Mouse (Mus musculus) heart, embryonic 12.5 days (tissue): ENCODE measurements around the gene Zdhhc24. TPM values are rescaled to one million over a fixed set of nuclear protein-coding genes. Genes with fewer than 3 reads are reported as not detected.

Source experiments
- ATAC-seq: fragments of 200-750 bp; cut with Nextera tagmentation; 2 replicates; pipeline ENCODE4 v1.8.0; 2017; ENCODE audit warnings: moderate TSS enrichment, moderate library complexity; ENCODE audit not compliant: insufficient number of reproducible peaks, low FRiP score
- H3K27ac ChIP-seq: fragments of 300-500 bp; sonication (generic); 2 replicates; pipeline ENCODE4 v1.5.1; 2016; ENCODE audit warnings: mild to moderate bottlenecking, moderate library complexity; ENCODE audit not compliant: poor library complexity, severe bottlenecking
- H3K27me3 ChIP-seq: fragments of 300-500 bp; sonication (generic); replicated peaks from 2 replicates; pipeline ENCODE4 v1.6.1; 2016; ENCODE audit warnings: mild to moderate bottlenecking, moderate library complexity
- H3K36me3 ChIP-seq: fragments of 300-500 bp; sonication (generic); 2 replicates; pipeline ENCODE4 v1.6.1; 2016; ENCODE audit warnings: mild to moderate bottlenecking, moderate library complexity
- H3K4me1 ChIP-seq: fragments of 300-500 bp; sonication (generic); replicated peaks from 2 replicates; pipeline ENCODE4 v1.6.1; 2016; ENCODE audit warnings: mild to moderate bottlenecking
- H3K4me2 ChIP-seq: fragments of 300-500 bp; sonication (generic); 2 replicates; pipeline ENCODE4 v1.6.1; 2016; ENCODE audit warnings: mild to moderate bottlenecking, moderate library complexity
- H3K4me3 ChIP-seq: fragments of 300-500 bp; sonication (generic); 2 replicates; pipeline ENCODE4 v1.5.1; 2016; ENCODE audit warnings: mild to moderate bottlenecking
- H3K9ac ChIP-seq: fragments of 300-500 bp; sonication (generic); 2 replicates; pipeline ENCODE4 v1.6.1; 2016; ENCODE audit warnings: mild to moderate bottlenecking, moderate library complexity
- H3K9me3 ChIP-seq: fragments of 300-500 bp; sonication (generic); replicated peaks from 2 replicates; pipeline ENCODE4 v1.6.1; 2016; ENCODE audit warnings: mild to moderate bottlenecking, moderate library complexity
- WGBS: fragments of 180-500 bp; shearing (Covaris S2); methylation state at CpG from one replicate; pipeline ENCODE4 v1.1.7; 2016; 5-methylcytosine and 5-hydroxymethylcytosine counted together
- polyA plus RNA-seq: library from polyadenylated mRNA; unstranded; fragments of >200 nt; fragmentation: Nextera tagmentation; extraction: Ambion mirVana; gene quantifications from 2 replicates; pipeline ENCODE4 v1.2.1, GENCODE M21; 2016

Gene Zdhhc24
- polyA plus RNA-seq, 1 experiment from 2014 or later = 9.6 TPM

DNA sequence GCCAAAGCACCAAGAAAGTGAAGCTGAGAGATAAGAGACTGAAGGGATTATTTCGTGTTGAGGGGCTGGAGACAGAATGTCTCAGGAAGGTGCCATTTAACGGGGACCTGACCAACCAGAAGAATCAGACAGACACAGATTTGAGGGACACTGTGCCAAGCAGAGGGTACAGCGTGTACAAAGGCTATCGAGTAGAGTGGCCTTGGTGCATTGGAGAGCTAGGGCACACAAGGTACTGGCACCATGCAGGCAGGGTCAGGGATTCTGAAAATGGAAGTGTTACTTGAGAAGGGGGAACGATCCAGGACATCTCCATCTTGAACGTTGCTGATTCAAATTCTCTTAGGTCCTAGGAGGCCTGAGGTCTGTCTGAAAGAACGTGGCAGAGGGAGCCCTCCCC, 30.9 kb downstream of the Zdhhc24 start:
- WGBS = 87% methylated on average over 7 of the region's 7 CpGs

DNA sequence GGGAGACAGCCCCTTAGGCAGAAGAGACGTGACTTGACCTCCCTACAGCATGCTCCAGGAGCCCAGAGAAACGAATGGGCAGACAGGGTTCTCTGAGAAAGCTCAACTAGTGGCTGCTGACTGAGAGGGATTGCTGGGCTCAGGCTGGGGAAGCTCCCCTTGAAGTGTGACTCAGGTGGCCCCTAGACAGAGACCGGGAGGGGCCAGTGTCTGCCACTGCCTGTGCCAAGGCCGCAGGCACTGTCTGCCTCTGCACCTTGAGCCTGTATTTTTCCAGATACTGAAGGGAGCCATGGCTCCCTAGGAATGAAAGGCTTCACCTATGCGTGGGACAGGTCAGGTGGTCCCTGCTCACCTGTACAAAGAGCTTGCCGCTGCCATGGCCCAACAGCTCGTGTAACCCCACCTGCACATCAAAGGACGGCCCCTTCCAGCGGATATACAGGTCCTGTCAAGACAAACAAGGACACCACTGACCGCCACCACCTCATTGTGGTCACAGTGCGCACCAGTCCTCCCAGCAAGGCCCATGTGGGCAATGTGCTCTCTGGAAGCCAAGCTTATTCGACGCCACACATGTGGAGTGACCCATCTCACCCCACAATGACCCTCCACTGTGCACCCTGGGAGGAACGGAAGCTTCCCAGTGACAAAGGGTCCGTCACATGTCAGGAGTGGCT, 37.6 kb downstream of the Zdhhc24 start:
- H3K9me3 ChIP-seq = no peaks in the 10 kb centered on the region
- H3K9ac ChIP-seq = no peak overlapping the region
- H3K36me3 ChIP-seq = peaks cover 94% of the 10 kb centered on the region
- H3K4me3 ChIP-seq = no peak overlapping the region
- no peaks in the 10 kb centered on the region for H3K4me1 ChIP-seq
- no peaks in the 10 kb centered on the region for H3K27me3 ChIP-seq
- no peak overlapping the region for H3K4me2 ChIP-seq
- no peak overlapping the region for H3K27ac ChIP-seq
- ATAC-seq = no peak; the same call in 1 of the 2 replicates
- WGBS = 93% methylated on average over 15 of the region's 15 CpGs

More for the DNA sequence above, 30.9 kb downstream of the Zdhhc24 start:
- H3K4me1 ChIP-seq = 0 out of 2 replicates have a peak, but pooled peaks cover 3% of the 10 kb centered on the region
- H3K4me2 ChIP-seq = no peak overlapping the region
- H3K4me3 ChIP-seq = no peak overlapping the region
- H3K9me3 ChIP-seq = peaks cover 5% of the 10 kb centered on the region; the same call in 1 of the 2 replicates
- no peak overlapping the region for H3K27ac ChIP-seq
- ATAC-seq = no peak
- no peak overlapping the region for H3K9ac ChIP-seq
- H3K36me3 ChIP-seq = peaks cover 70% of the 10 kb centered on the region
- H3K27me3 ChIP-seq = no peaks in the 10 kb centered on the region

DNA sequence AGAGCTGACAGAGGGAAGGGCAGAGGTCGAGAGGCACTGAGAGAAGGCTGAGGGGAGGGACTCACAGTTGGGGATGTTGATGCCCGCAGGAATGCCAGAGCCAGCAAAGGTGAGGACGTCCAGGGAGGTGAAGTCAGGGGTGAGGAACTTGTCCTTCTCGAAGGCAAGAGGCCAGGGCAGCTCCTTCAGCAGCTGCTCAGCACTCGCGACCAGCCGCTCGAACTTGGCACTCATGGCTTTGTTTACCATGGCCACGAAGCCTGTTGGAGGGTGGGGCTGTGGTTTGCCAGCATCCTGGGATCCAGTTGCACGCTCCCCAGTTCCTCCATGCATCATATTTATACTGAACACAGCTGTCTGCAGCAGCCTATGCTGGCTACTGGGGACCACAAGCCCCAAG, 38.4 kb downstream of the Zdhhc24 start:
- no peak for ATAC-seq
- Histone ChIP-seq H3K4me3 (no peak overlapping the region), H3K9ac (no peak overlapping the region), H3K27ac (no peak overlapping the region), H3K4me1 (no peaks in the 10 kb centered on the region), H3K36me3 (peaks cover 94% of the 10 kb centered on the region), H3K27me3 (no peaks in the 10 kb centered on the region), H3K4me2 (no peak overlapping the region), H3K9me3 (no peaks in the 10 kb centered on the region)
- 86% methylated on average over 10 of the region's 10 CpGs for WGBS

DNA sequence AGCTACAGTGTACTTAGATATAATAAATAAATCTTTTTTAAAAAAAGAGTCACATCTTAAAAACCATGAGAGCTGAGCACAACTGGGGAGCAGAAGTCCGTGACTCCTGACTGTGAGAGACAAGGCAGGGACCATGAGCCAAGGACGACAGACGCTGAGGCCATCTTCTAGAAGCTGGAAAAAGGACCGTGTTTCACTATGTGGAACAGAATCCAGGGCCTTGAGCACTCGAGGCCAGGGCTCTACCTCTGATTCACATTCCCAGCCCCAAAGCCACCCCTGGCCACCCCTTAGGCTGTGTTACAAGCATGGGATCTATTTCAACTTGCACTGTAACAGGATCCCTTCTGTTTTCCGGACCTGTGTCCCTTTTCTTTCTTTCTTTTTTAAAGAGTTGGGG, 41.2 kb downstream of the Zdhhc24 start:
- 91% methylated on average over 6 of the region's 6 CpGs for WGBS
- no peak overlapping the region for H3K27ac ChIP-seq
- no peaks in the 10 kb centered on the region for H3K9me3 ChIP-seq
- ATAC-seq = no peak
- no peak overlapping the region for H3K4me2 ChIP-seq
- no peaks in the 10 kb centered on the region for H3K4me1 ChIP-seq
- H3K9ac ChIP-seq = no peak overlapping the region
- no peaks in the 10 kb centered on the region for H3K27me3 ChIP-seq
- no peak overlapping the region for H3K4me3 ChIP-seq
- H3K36me3 ChIP-seq = peaks cover 87% of the 10 kb centered on the region

DNA sequence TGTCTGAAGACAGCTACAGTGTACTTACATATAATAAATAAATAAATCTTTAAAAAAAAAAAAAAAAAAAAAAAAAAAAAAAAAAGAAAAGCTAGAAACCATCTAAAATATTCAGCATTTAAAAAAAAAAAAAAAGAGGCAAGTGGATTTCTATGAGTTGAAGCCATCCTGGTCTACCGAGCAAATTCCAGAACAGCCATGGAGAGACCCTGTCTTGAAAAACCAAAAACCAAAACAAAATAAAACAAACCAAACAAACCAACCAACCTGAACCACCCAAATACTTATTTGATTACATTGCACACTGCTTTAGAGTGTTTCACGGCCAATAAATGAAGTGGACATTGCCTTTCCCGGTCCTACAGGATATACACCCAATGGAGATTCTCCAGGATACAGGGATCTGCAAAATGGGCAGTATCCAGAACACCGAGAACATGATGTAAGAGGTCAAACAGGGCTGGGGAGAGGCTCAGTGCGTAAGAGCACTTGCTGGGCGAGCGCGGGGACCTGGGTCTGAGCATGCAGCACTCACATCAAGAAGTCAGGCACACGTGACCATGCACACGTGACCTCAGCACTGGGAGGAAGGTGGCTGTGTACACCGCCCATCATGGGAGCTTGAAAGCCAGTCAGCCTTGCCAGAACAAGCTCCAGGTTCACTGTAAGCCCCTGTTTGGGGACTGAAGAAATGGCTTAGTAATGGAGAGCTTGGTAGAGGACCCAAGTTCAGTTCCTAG, 46.8 kb downstream of the Zdhhc24 start:
- Histone ChIP-seq H3K36me3 (peaks cover 50% of the 10 kb centered on the region), H3K4me2 (no peak overlapping the region), H3K27me3 (no peaks in the 10 kb centered on the region), H3K4me1 (peaks cover 17% of the 10 kb centered on the region), H3K4me3 (no peak overlapping the region), H3K9ac (no peak overlapping the region), H3K9me3 (no peaks in the 10 kb centered on the region), H3K27ac (no peak overlapping the region)
- WGBS = 95% methylated on average over 11 of the region's 11 CpGs
- ATAC-seq = no peak

DNA sequence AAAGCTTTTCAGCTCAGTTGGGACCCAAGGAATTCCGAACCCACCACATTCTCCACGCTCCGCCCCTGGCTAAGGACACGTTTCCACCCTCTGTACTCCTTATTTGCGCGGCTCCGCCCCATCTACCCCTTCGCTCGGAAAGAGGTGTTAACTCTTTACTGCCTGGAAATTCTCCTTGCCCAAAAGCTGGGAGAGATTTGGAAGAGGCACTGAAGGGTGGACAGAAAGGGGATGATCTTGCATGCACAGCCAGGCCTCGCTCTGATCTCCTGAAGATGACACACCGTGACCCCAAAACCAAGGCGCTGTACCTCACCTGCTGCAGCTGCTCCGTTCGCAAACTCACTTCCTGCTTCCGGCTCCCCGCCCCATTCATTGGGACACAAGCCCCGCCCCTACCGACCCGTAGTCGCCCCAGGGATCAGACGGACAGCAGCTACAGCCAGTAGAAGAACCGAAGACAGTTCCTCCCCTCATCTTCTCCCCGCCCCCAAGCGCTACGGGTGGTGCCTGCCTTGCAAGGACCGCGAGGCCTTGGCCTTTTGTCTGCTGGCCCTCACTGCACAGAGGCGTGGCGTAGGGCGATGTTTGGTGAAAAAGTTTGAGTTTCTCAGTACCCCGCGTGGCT, 49.5 kb downstream of the Zdhhc24 start, which contains the start of gene Dpp3:
Gene Dpp3 (minus strand): TSS at position 384 of the 628 bp plus-strand sequence.
- WGBS = 1% methylated on average over 32 of the region's 32 CpGs
- H3K9me3 ChIP-seq = no peaks in the 10 kb centered on the region
- H3K27me3 ChIP-seq = peaks cover 9% of the 10 kb centered on the region; the same call in 1 of the 2 replicates
- peak; percentile 98 for ATAC-seq
- H3K4me1 ChIP-seq = peaks cover 17% of the 10 kb centered on the region
- peak within 1 kb of the TSS; percentile 71 for H3K4me2 ChIP-seq
- H3K9ac ChIP-seq = peak within 1 kb of the TSS; percentile 75
- H3K36me3 ChIP-seq = peaks cover 23% of the 10 kb centered on the region
- peak within 1 kb of the TSS; percentile 70 for H3K4me3 ChIP-seq
- peak within 1 kb of the TSS; percentile 12; the same call in 1 of the 2 replicates for H3K27ac ChIP-seq

DNA sequence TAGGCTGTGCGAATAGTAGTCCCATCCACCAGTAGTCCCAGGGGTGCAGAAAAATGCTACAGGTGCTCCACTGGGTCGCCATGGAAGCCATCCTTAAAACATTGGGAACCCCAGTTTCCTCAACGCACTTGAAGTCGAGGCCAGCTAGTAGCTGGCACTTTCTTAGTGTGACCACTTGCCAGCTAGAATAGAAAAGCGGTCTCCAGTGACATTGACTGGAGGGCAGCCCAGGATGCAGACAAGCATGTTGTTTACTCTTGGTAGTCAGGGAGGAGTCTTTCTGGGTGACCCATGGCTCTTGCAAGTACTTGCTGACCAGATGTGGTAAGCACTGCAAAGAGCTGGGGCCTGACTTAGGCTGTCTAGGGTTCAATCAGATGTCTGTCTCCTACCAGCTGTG, 50.3 kb downstream of the Zdhhc24 start:
- H3K36me3 ChIP-seq = peaks cover 16% of the 10 kb centered on the region

More for the DNA sequence above, 50.3 kb downstream of the Zdhhc24 start:
- Histone ChIP-seq H3K27me3 (peaks cover 9% of the 10 kb centered on the region; the same call in 1 of the 2 replicates), H3K4me1 (peaks cover 17% of the 10 kb centered on the region), H3K9ac (peak overlapping the region; percentile 75), H3K4me3 (peak overlapping the region; percentile 70), H3K27ac (no peak overlapping the region; the same call in 1 of the 2 replicates), H3K9me3 (no peaks in the 10 kb centered on the region), H3K4me2 (peak overlapping the region; percentile 71)
- 63% methylated on average over 5 of the region's 5 CpGs for WGBS
- ATAC-seq = no peak

Other genes starting within 250 kb of the Zdhhc24 start
- gene Gm960, start 180.0 kb upstream of the Zdhhc24 start, polyA plus RNA-seq = 1.2 and 2.0 TPM in 2 replicates
- gene Sptbn2, start 167.5 kb upstream of the Zdhhc24 start, polyA plus RNA-seq = 0.26 TPM in 2 replicates
- gene Rbm4b, start 122.2 kb upstream of the Zdhhc24 start, polyA plus RNA-seq = 36.2 and 41.2 TPM in 2 replicates
- gene Rbm4, start 84.8 kb upstream of the Zdhhc24 start, polyA plus RNA-seq = 39.8 and 46.8 TPM in 2 replicates
- 27.0 and 29.6 TPM in 2 replicates for gene Gm21992, start 67.1 kb upstream of the Zdhhc24 start, polyA plus RNA-seq
- 59.8 and 64.5 TPM in 2 replicates for gene Rbm14, start 67.0 kb upstream of the Zdhhc24 start, polyA plus RNA-seq
- 33.9 and 34.5 TPM in 2 replicates for gene Ccs, start 39.3 kb upstream of the Zdhhc24 start, polyA plus RNA-seq
- 0.05 TPM in 1 of 2 replicates, not detected in the other for gene Ccdc87, start 39.3 kb upstream of the Zdhhc24 start, polyA plus RNA-seq
- 36.2 and 41.1 TPM in 2 replicates for gene Ctsf, start 23.5 kb upstream of the Zdhhc24 start, polyA plus RNA-seq
- gene Actn3, start 759 bp upstream of the Zdhhc24 start, polyA plus RNA-seq = 4.1 and 4.2 TPM in 2 replicates
- gene Bbs1, start 28.0 kb downstream of the Zdhhc24 start, polyA plus RNA-seq = 2.8 and 3.4 TPM in 2 replicates
- 108 and 110 TPM in 2 replicates for gene Dpp3, start 49.6 kb downstream of the Zdhhc24 start, polyA plus RNA-seq
- gene Peli3, start 64.5 kb downstream of the Zdhhc24 start, polyA plus RNA-seq = 0.46 and 0.92 TPM in 2 replicates
- 104 and 110 TPM in 2 replicates for gene Mrpl11, start 83.5 kb downstream of the Zdhhc24 start, polyA plus RNA-seq
- 0.08 and 0.13 TPM in 2 replicates for gene Npas4, start 111.6 kb downstream of the Zdhhc24 start, polyA plus RNA-seq
- gene Slc29a2, start 145.2 kb downstream of the Zdhhc24 start, polyA plus RNA-seq = 8.7 and 9.9 TPM in 2 replicates
- gene B4gat1, start 160.2 kb downstream of the Zdhhc24 start, polyA plus RNA-seq = 48.2 and 49.1 TPM in 2 replicates
- 1.6 and 2.0 TPM in 2 replicates for gene AC124502.3, start 160.2 kb downstream of the Zdhhc24 start, polyA plus RNA-seq
- 28.1 and 28.3 TPM in 2 replicates for gene Brms1, start 162.7 kb downstream of the Zdhhc24 start, polyA plus RNA-seq
- 4.7 and 6.2 TPM in 2 replicates for gene Rin1, start 171.8 kb downstream of the Zdhhc24 start, polyA plus RNA-seq
- gene Cd248, start 189.4 kb downstream of the Zdhhc24 start, polyA plus RNA-seq = 21.4 and 23.0 TPM in 2 replicates
- gene Tmem151a, start 206.9 kb downstream of the Zdhhc24 start, polyA plus RNA-seq = 4.4 TPM in 2 replicates
- 76.0 and 82.8 TPM in 2 replicates for gene Yif1a, start 209.9 kb downstream of the Zdhhc24 start, polyA plus RNA-seq
- gene Cnih2, start 219.9 kb downstream of the Zdhhc24 start, polyA plus RNA-seq = 5.9 and 7.0 TPM in 2 replicates
- gene Rab1b, start 228.4 kb downstream of the Zdhhc24 start, polyA plus RNA-seq = 218 and 226 TPM in 2 replicates
- 24.0 and 28.6 TPM in 2 replicates for gene Klc2, start 239.9 kb downstream of the Zdhhc24 start, polyA plus RNA-seq